8 mouse cellular contexts compared by ENCODE assay signal in genomic region chr1:180194781-180195471, GRCm38 (mm10). TPM values are rescaled to one million over a fixed set of nuclear protein-coding genes. Genes with fewer than 3 reads are reported as not detected.
DNase-seq lines count a peak whose midpoint lies in the region; ATAC-seq and TF ChIP-seq lines count a peak whose summit lies in the region.

No protein-coding gene starts in this region.

- H3K9ac ChIP-seq in liver, postnatal 0 days (replicated peaks), result peak overlapping the region; percentile 67

- peak overlapping the region; percentile 62 for H3K4me3 ChIP-seq in liver, postnatal 0 days (ENCODE audit: low read depth, low read length)

- DNase-seq in urinary bladder, postnatal 14 days (ENCODE audit: low spot score), result peak; percentile 28
- DNase-seq in urinary bladder, postnatal 25 days (ENCODE audit: low spot score), result no peak
- peak; percentile 61 for DNase-seq in embryo, embryonic 10.5 days (ENCODE audit: low spot score)
- DNase-seq in heart, adult 8-10 months (ENCODE audit: low spot score), result peak; percentile 53
- DNase-seq in kidney, adult 18-20 months, result peak; percentile 69
- DNase-seq in liver, postnatal 0 days, result peak; percentile 68
- peak; percentile 23 for DNase-seq in neural tube, embryonic 10.5 days (ENCODE audit: extremely low spot score, low spot score)
- DNase-seq in thymus, postnatal 14 days, result peak; percentile 63

- no peaks in the 10 kb centered on the region for H3K36me3 ChIP-seq in liver, postnatal 0 days (replicated peaks; ENCODE audit: insufficient read depth, low read length)

- WGBS in liver, postnatal 0 days (ENCODE audit: insufficient replicate concordance), result 15% methylated on average over 9 of the region's 9 CpGs

- ATAC-seq in liver, postnatal 0 days, result peak; percentile 70

- H3K27me3 ChIP-seq in liver, postnatal 0 days (ENCODE audit: insufficient read depth, low read length), result no peaks in the 10 kb centered on the region

- H3K9me3 ChIP-seq in liver, postnatal 0 days (ENCODE audit: low read length), result no peaks in the 10 kb centered on the region

- no peak for TF ChIP-seq CTCF in liver, postnatal 0 days (IDR thresholded peaks at IDR 0.05; ENCODE audit: low read depth)

- H3K4me1 ChIP-seq in liver, postnatal 0 days (ENCODE audit: insufficient read depth), result peaks cover 40% of the 10 kb centered on the region

- H3K27ac ChIP-seq in liver, postnatal 0 days (ENCODE audit: low read depth), result peak overlapping the region; percentile 85

- TF ChIP-seq EP300 in liver, postnatal 0 days (IDR thresholded peaks at IDR 0.05; ENCODE audit: low read depth), result 0 out of 2 replicates have a peak, but pooled peaks have one; percentile 1

- H3K4me2 ChIP-seq in liver, postnatal 0 days (ENCODE audit: low read depth, low read length), result peak overlapping the region; percentile 76

RNA-seq across cellular contexts. Expression of gene Coq8a, which starts 4.5 kb away (rescaled TPM):
- total RNA-seq in heart, adult 8-10 months (2022), result 1,000 to 10,000 TPM in 1 of 4 experiments, 100 to 1,000 TPM in 3; 923 to 1,131 (median 957) TPM
- polyA plus RNA-seq in liver, postnatal 0 days (2015; fragmentation: Nextera tagmentation; extraction: Ambion mirVana), result 36.6 and 49.7 TPM in 2 replicates
